Mouse (Mus musculus) heart, embryonic 14.5 days (tissue): ENCODE measurements around the gene Eml2. TPM values are rescaled to one million over a fixed set of nuclear protein-coding genes. Genes with fewer than 3 reads are reported as not detected.

Source experiments
- ATAC-seq: fragments of 200-750 bp; cut with Nextera tagmentation; 2 replicates; pipeline ENCODE4 v1.8.0; 2017; ENCODE audit warnings: low read depth, moderate TSS enrichment; ENCODE audit not compliant: insufficient number of reproducible peaks, insufficient read depth, low FRiP score
- H3K27ac ChIP-seq, 2 experiments: fragments of 200-500 bp in 1 of 2; fragments of 300-500 bp in 1 of 2; sonication (generic) in 1 of 2; replicated peaks in 1 of 2; 2 replicates each; pipeline ENCODE4 v1.5.1; 2012 to 2014; ENCODE audit warnings: low read depth in 2 of 2, low read length in 2 of 2, control low read depth in 1 of 2, mild to moderate bottlenecking in 1 of 2, mixed read lengths in 1 of 2; ENCODE audit not compliant: control insufficient read depth in 1 of 2, insufficient read depth in 1 of 2
- H3K27me3 ChIP-seq: fragments of 300-500 bp; sonication (generic); 2 replicates; pipeline ENCODE4 v1.6.1; 2014; ENCODE audit warnings: mild to moderate bottlenecking, low read length, control low read depth; ENCODE audit not compliant: control insufficient read depth, insufficient read depth
- H3K36me3 ChIP-seq: fragments of 300-500 bp; sonication (generic); 2 replicates; pipeline ENCODE4 v1.6.1; 2014; ENCODE audit warnings: mild to moderate bottlenecking, control low read depth, low read length, mixed read lengths; ENCODE audit not compliant: control insufficient read depth, insufficient read depth
- H3K4me1 ChIP-seq, 2 experiments: fragments of 200-500 bp in 1 of 2; fragments of 300-500 bp in 1 of 2; sonication (generic) in 1 of 2; 2 replicates each; pipeline ENCODE4 v1.6.1; 2012 to 2014; ENCODE audit warnings: low read length in 2 of 2, control low read depth in 1 of 2, mixed read lengths in 1 of 2; ENCODE audit not compliant: control insufficient read depth in 2 of 2, insufficient read depth in 2 of 2
- H3K4me2 ChIP-seq: fragments of 300-500 bp; sonication (generic); 2 replicates; pipeline ENCODE4 v1.6.1; 2014; ENCODE audit warnings: mild to moderate bottlenecking, low read length
- H3K4me3 ChIP-seq, 2 experiments: fragments of 200-500 bp in 1 of 2; fragments of 300-500 bp in 1 of 2; sonication (generic) in 1 of 2; 2 replicates each; pipeline ENCODE4 v1.5.1; 2012 to 2014; ENCODE audit warnings: low read length in 2 of 2, mild to moderate bottlenecking in 2 of 2, control low read depth in 1 of 2, low read depth in 1 of 2, moderate library complexity in 1 of 2; ENCODE audit not compliant: control insufficient read depth in 1 of 2, insufficient read depth in 1 of 2
- H3K9ac ChIP-seq: fragments of 300-500 bp; sonication (generic); 2 replicates; pipeline ENCODE4 v1.6.1; 2014; ENCODE audit warnings: mild to moderate bottlenecking, low read length
- H3K9me3 ChIP-seq: fragments of 300-500 bp; sonication (generic); 2 replicates; pipeline ENCODE4 v1.6.1; 2016; ENCODE audit warnings: low read length, control low read depth; ENCODE audit not compliant: control insufficient read depth
- WGBS: fragments of 180-500 bp; shearing (Covaris S2); extraction: QIAGEN DNeasy Blood & Tissue Kit; methylation state at CpG from one replicate; pipeline ENCODE4 v1.1.7; 2014; 5-methylcytosine and 5-hydroxymethylcytosine counted together
- polyA plus RNA-seq: library from polyadenylated mRNA; unstranded; fragments of >200 nt; fragmentation: Nextera tagmentation; extraction: Ambion mirVana; gene quantifications from 2 replicates; pipeline ENCODE4 v1.2.1, GENCODE M21; 2014

Gene Eml2
- polyA plus RNA-seq, 1 experiment from 2014 or later = 8.3 TPM

DNA sequence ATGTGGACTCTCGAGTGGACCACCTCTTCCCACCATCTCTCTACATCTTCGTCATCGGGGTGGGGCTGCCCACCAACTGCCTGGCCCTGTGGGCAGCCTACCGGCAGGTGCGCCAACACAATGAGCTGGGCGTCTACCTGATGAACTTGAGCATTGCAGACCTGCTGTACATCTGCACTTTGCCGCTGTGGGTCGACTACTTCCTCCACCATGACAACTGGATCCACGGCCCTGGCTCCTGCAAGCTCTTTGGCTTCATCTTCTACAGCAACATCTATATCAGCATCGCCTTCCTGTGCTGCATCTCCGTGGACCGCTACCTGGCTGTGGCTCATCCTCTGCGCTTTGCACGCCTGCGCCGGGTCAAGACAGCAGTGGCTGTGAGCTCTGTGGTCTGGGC lies 46.0 kb downstream of the Eml2 start:
- no peaks in the 10 kb centered on the region for H3K9me3 ChIP-seq
- ATAC-seq = no peak
- WGBS = 92% methylated on average over 16 of the region's 16 CpGs

DNA sequence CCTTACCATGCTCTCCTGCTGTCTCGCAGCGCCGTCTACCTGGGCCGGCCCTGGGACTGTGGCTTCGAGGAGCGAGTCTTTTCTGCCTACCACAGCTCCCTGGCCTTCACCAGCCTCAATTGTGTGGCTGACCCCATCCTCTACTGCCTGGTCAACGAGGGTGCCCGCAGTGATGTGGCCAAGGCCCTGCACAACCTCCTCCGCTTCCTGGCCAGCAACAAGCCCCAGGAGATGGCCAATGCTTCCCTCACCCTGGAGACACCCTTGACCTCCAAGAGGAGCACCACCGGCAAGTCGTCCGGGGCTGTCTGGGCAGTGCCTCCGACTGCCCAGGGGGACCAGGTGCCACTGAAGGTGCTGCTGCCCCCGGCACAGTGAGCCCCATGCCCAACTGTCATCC lies 46.7 kb downstream of the Eml2 start:
- no peak for ATAC-seq
- Histone ChIP-seq H3K9me3 (no peaks in the 10 kb centered on the region), H3K4me1 (peaks cover 5 to 6% of the 10 kb centered on the region in 2 experiments), H3K36me3 (peaks cover 8% of the 10 kb centered on the region), H3K4me3 (no peak overlapping the region), H3K27me3 (no peaks in the 10 kb centered on the region), H3K4me2 (no peak overlapping the region), H3K27ac (no peak overlapping the region), H3K9ac (no peak overlapping the region)
- WGBS = 89% methylated on average over 14 of the region's 14 CpGs

More for the DNA sequence above, 46.0 kb downstream of the Eml2 start:
- Histone ChIP-seq H3K27me3 (no peaks in the 10 kb centered on the region), H3K4me3 (no peak overlapping the region), H3K36me3 (peaks cover 8% of the 10 kb centered on the region), H3K4me1 (peaks cover 5 to 6% of the 10 kb centered on the region in 2 experiments), H3K9ac (no peak overlapping the region), H3K27ac (no peak overlapping the region), H3K4me2 (no peak overlapping the region)

GRCm38 (mm10) chr7:19224933-19225332 lies 48.7 kb downstream of the Eml2 start:
- no peak overlapping the region for H3K4me2 ChIP-seq
- H3K36me3 ChIP-seq = peaks cover 8% of the 10 kb centered on the region
- no peak overlapping the region for H3K9ac ChIP-seq
- no peaks in the 10 kb centered on the region for H3K27me3 ChIP-seq
- no peak for ATAC-seq
- H3K9me3 ChIP-seq = no peaks in the 10 kb centered on the region
- H3K27ac ChIP-seq = no peak overlapping the region
- no peak overlapping the region for H3K4me3 ChIP-seq
- peaks cover 7 to 14% of the 10 kb centered on the region in 2 experiments for H3K4me1 ChIP-seq
- 77% methylated on average over 4 of the region's 4 CpGs for WGBS

DNA sequence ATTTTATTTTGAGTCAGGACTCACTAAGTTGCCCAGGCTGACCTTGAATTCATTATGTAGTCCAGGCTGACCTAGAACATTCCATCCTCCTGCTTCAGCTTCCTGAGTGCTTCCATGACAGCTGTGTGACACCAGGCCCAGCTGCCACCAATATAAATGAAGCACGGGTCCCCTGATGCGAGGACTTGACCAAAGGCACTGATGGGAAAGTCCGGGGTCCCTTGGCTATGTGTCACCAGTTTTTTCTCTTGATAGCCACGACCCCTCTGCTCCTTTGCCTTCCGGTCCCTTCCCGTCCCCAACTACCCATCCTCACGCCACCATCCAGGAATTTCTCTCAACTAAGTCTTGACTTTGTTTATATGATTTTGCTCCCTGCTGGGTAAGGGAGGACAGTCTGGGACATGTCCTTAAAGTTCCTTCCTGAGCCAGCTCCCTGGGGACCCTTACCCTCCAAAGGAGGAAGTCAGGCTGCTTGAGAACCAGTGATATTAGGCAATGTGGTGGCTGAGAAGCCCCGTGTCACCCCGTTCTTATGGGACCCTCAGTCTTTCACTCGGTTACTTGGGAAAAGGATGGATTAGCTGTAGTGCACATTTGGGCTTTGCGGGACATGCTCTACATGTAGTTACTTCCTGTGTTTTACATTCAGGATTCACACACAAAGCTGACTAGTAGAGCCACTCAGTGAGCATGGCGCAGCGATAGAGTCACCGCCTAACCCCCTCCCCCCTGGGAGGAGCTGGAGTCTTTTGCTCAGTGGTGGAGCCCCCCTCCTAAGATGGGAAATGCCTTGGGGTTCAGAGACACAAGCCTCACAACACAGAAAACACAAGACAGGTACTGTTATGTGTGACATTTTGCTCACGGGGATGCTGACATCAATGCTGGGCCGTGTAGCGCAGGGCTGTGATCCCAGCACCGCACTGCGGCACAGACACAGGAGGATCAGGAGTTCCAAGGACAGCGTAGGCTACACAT lies 50.9 kb downstream of the Eml2 start:
- H3K9me3 ChIP-seq = no peaks in the 10 kb centered on the region
- H3K4me2 ChIP-seq = peak overlapping the region; percentile 80
- ATAC-seq = peak; percentile 18; the same call in 1 of the 2 replicates
- 17% methylated on average over 20 of the region's 20 CpGs for whole genome bisulfite sequencing
- H3K9ac ChIP-seq = peak overlapping the region; percentile 89
- H3K36me3 ChIP-seq = peaks cover 16% of the 10 kb centered on the region
- H3K4me3 ChIP-seq = peak overlapping the region; percentile 71 to 76
- peak overlapping the region; percentile 91 to 100 for H3K27ac ChIP-seq
- peaks cover 7 to 14% of the 10 kb centered on the region in 2 experiments for H3K4me1 ChIP-seq
- H3K27me3 ChIP-seq = no peaks in the 10 kb centered on the region

DNA sequence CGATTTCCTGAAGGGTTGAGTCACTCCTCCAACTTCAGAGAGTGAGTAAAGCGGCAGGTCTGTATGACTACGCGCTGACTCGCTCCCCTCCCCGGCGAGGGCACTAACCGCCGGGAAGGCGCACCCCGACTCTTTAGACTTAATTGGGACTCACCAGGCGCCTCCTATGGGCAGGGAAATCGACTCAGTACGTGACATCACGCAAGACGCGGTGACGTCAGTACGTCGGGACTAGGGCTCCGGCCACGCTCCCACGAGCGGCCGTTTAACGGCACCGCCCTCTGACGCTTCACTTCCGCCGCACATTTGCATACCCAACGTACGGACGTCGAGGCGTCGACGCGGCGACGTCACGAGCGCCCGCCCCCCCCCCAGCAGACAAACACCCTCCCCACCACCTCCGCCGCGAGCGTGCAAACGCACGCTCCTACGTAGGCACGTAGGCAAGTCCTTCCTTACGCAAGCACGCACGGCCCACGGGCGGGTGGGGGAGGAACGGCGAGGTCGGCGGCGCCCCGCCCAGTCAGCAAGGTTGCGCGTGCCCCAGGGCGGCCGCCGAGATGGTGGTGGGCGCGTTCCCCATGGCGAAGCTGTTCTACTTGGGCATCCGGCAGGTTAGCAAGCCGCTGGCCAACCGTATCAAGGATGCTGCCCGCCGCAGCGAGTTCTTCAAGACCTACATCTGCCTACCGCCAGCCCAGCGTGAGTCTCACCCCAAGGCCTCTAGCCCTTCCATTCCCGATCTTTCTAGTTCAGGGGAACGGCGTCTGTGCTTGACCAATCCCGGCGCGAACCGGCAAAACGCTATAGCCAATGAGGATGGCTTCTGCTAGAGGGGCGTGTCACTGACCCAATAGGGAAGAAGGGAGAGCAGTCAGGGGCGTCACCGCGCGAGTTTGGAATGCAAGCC lies 51.9 kb downstream of the Eml2 start, which contains the start of gene Opa3:
Opa3 (plus strand) TSS at position 452 of the 910 bp plus-strand sequence.
- Histone ChIP-seq H3K9me3 (no peaks in the 10 kb centered on the region), H3K4me1 (peaks cover 7 to 17% of the 10 kb centered on the region in 2 experiments), H3K36me3 (peaks cover 16% of the 10 kb centered on the region), H3K27ac (peak within 1 kb of the TSS; percentile 99 to 100), H3K4me3 (peak within 1 kb of the TSS; percentile 75 to 76), H3K27me3 (no peaks in the 10 kb centered on the region), H3K4me2 (peak within 1 kb of the TSS; percentile 84), H3K9ac (peak within 1 kb of the TSS; percentile 89)
- WGBS = under 1% methylated on average over 89 of the region's 91 CpGs
- ATAC-seq = peak; percentile 94

DNA sequence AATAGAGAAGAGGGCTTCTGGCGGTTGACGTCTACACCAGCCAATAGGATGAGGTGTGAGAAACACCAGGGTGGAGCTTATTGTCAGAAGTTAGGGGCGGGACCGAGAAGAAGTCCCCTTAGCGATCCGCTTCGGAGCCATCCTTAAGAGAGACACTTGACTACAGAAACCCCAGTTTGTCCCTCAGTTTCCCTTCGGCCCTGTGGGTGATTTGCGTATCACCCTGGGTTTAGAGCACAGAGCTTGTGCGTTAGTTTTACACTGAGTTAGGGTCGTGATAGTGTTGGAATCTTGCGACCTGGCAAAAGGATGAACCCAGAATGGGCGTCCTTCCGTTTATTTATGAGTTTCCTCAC lies 52.5 kb downstream of the Eml2 start:
- Histone ChIP-seq H3K4me2 (peak overlapping the region; percentile 84), H3K9me3 (no peaks in the 10 kb centered on the region), H3K9ac (peak overlapping the region; percentile 83), H3K4me3 (peak overlapping the region; percentile 75 to 76), H3K4me1 (peaks cover 7 to 17% of the 10 kb centered on the region in 2 experiments), H3K36me3 (peaks cover 16% of the 10 kb centered on the region), H3K27me3 (no peaks in the 10 kb centered on the region), H3K27ac (peak overlapping the region; percentile 68 to 79)
- WGBS = under 1% methylated on average over 14 of the region's 14 CpGs
- no peak for ATAC-seq

DNA sequence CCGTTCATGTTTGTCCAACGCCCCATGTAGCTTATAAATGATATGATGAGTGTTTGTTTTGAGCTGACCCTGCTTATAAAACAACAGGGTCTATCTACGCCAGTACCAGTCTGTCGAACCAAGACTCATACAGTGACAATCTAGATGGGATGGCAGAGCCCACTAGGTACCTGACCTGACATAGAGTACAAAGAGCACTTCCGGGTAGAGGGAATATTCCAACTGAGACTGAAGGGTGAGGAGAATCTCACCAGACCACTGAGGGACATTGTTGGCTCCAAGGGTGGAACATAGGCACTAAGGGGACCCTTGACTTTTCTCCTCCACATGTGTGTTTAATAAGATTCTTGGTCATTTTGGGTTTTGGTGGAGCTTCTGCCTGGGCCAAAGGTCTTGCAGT lies 53.2 kb downstream of the Eml2 start:
- peak overlapping the region; percentile 83 for H3K9ac ChIP-seq
- peaks cover 16% of the 10 kb centered on the region for H3K36me3 ChIP-seq
- peak overlapping the region in 1 of 2 experiments; percentile 79; a peak in 2 of 4 replicates for H3K27ac ChIP-seq
- H3K4me3 ChIP-seq = peak overlapping the region; percentile 75 to 76
- H3K4me2 ChIP-seq = peak overlapping the region; percentile 84
- H3K27me3 ChIP-seq = no peaks in the 10 kb centered on the region
- H3K9me3 ChIP-seq = no peaks in the 10 kb centered on the region
- WGBS = 39% methylated on average over 5 of the region's 5 CpGs
- H3K4me1 ChIP-seq = peaks cover 7 to 17% of the 10 kb centered on the region in 2 experiments
- ATAC-seq = no peak
